Mouse (Mus musculus) frontal cortex, adult (tissue): ENCODE data around the gene Tbx5.

Experiments used
- ATAC-seq: cut with Nextera tagmentation; 2 replicates; pipeline ENCODE4 v1.9.2; 2017; ENCODE audit warnings: mild to moderate bottlenecking, moderate library complexity, mixed read lengths; ENCODE audit not compliant: low TSS enrichment

Tbx5 gene

GRCm38 (mm10) chr5:119832479-119832796, at the start of gene Tbx5:
TSS of gene Tbx5 (plus strand) at chr5:119832668.
- ATAC-seq = no peak

DNA sequence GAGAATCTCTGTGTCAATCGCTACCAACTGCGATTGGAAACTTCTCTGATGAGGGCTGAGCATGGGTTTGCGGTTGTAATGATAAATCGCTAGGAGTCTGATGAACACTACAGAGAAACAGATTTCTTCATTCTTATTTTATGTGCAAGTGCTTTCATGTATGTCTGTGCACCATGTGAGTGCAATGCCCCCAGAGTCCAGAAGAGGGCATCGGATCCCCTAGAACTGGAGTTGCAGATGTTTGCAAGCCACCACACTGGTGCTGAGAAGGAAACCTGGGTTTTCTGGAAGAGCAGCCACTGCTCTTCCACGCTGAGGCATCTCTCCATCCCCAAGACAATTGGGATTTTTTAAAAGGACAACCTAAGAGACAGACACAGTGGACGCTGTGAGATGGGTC, 46.5 kb upstream of the Tbx5 start:
- no peak for ATAC-seq

- ATAC-seq = no peak
Observed at GRCm38 (mm10) chr5:119791664-119792063, 40.8 kb upstream of the Tbx5 start.

DNA sequence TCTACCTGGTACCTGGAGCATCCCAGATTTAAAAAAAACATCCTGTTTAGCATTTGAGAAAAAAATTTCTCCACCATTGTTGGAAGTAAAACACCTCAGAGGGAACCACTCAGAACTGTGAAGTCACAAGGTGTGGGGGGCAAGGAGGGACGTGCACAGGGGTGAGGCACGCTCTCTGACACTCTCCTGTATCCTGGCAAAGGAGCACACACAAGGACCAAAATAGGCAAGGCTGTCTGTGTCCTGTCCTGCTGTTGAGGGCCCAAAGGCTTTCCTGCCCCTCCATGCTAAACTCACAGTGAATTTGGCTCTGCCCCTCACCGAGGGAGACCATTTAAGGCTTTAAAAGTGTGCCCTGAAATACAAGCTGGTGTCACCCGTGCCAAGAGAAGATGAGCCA, 38.5 kb upstream of the Tbx5 start:
- no peak for ATAC-seq

DNA sequence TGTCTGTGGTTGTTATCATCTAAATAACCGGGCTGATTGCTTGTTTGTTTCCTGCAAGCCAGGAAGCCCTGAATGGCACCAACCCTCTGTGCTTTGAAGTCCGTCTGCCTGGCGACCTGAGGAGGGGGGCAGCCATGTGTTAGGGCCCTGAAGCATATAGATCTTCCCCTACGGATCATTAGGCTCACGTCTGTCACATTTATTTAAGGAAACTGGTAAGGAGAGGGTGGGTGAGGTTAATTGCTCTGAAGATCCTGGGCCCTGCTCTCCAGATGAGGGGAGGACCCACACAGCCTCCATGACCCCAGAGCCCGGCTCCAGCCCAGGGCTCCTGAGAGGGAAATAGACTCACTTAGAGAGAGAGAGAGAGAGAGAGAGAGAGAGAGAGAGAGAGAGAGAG, 37.1 kb upstream of the Tbx5 start:
- no peak for ATAC-seq

- ATAC-seq = no peak
Observed at GRCm38 (mm10) chr5:119795777-119796176, 36.7 kb upstream of the Tbx5 start.

- ATAC-seq = no peak
Observed at GRCm38 (mm10) chr5:119796443-119797160, 35.9 kb upstream of the Tbx5 start.

DNA sequence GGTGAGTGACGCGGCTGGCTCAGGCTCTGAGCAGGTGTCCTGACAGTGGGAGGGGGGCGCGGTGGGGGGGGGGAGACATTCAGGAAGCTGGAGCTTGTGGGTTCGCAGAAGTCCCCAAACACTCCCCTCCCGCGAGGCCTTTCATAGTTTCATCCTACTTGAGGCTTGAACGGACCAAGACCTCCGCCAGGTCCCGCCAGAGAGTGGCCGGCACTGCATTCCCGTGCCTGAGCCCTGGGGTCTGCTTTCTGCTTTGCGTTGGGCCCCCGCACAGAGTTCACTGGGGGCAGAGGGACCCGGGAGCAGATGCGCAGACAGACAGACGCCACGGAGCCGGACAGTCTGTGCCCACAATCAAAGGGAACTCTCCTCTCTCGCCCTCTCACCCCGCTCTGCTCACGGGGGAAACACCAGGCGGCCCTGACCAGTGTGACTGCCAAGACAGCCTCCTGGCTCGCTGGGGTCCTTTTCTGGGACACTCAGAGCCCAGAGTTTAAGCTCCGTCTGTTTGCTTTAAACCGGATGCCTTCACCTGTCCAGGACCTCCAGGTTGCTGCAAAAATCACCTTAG, 34.8 kb upstream of the Tbx5 start:
- no peak for ATAC-seq

DNA sequence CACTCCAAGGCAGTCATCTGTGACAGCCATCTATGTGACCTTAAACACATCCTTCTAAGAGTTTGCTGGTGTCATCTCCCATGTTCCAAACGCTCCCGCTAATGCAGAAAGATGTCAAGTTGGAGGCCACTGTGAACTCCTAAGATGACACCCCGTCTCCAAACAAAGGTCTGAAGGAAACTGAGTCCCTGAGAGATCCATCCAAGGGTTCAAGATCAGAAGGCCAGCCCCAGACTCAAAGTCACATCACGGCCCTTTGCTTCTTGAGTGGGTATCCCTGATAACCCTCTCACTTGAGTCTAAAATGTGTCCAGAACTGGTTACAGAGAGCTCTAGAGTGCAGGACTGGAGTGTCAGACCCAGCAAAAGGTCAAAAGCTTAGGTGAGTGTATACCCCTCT, 34.2 kb upstream of the Tbx5 start:
- ATAC-seq = no peak

- ATAC-seq = no peak
Observed at GRCm38 (mm10) chr5:119798713-119799418, 33.6 kb upstream of the Tbx5 start.

DNA sequence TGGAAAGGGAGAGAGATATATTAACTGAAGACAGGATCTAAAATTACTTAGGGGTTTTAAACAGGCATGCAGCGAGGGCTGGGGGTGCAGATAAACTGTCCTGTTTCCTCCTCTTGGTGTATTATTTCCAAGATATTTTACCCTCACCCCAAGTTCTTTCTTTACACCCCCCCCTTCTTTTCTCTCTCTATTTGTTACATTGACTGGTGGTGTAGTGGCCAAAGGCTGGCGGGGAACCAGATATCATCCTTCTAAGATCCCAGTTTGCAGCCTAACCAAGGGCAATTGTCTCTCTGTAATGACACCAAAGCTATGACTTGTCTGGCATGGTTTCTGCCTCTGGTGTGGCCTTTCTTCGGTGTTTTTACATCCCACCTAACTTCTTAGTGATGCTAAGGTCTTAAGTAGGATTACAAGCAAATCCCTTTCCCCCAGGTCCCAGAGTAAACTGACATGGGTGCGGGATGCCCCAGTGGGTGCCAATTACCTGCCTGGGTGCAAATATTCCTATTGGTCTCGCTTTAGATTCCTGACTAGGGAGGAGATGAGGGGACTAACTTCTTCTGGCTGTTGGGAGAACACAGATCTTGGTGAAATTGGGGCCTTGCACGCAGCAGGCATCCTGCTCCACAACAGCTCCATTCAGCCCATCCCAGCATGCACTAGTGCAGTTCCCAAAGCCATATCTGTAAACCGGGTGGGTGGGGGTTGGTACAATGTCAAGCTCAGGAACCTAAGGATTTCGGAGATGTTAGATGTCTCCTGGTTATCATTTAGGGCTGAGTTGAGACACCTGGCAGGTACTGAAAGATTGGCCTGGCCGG, 32.8 kb upstream of the Tbx5 start:
- no peak for ATAC-seq

- no peak for ATAC-seq
Observed at GRCm38 (mm10) chr5:119800243-119800665, 32.2 kb upstream of the Tbx5 start.

DNA sequence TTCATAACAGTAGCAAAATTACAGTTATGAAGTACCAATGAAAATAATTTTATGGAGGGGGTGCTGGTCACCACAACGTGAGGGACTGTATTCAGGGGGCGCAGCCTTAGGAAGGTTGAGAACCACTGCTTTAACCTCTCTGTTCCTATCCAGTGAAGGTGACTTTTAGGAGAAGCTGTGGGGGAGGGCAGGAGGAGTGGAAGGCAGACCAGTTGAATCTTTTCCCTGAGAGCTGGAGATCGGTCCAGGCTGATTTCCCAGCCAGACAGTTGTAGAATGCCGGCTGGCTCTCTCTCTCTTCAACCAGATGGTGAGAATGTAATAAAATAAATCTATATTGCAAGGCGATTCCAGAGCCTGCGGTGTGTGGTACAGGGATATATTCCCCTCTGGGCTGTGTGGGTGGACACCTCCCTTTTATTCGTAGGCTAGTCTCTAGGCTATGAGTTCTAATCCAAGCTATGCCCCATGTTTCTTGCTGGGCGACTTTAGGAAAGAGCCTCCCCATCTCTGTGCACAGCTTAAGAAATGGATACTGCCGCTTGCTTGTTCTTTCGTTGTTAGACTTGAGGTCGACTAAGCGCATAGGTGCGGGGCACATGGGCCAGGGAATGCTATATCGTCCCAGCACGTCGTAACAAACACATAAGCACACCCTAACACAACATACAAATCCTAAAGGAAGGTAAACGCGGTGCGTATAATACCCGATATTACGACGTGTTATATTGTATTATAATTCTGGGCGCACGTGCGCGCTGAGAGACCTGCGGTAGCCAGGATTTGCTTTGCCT, 29.7 kb upstream of the Tbx5 start:
- ATAC-seq = no peak

GRCm38 (mm10) chr5:119803411-119804251, 28.8 kb upstream of the Tbx5 start:
- no peak for ATAC-seq

GRCm38 (mm10) chr5:119804301-119805039, 28.0 kb upstream of the Tbx5 start:
- no peak for ATAC-seq

DNA sequence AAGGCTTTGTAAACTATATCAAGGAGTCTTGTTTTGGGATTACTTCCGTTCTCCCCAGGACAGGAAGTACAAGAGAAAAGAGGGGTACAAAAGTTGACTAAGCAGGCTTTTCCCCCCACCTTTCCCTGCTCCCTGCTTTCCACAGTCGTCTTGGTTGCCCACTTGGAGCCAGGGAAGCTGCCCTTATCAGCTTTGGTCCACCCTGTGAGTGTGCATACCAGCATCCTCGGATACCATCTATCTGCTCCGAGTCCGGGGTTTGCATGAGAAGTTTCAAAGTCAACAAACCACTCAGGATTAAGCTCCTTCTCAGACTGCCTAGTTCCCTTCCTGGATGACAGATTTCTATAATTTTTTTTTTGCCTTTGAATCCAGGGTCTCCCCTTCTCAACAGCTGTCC, 26.8 kb upstream of the Tbx5 start:
- no peak for ATAC-seq

- no peak for ATAC-seq
Observed at GRCm38 (mm10) chr5:119806467-119806866, 26.0 kb upstream of the Tbx5 start.

DNA sequence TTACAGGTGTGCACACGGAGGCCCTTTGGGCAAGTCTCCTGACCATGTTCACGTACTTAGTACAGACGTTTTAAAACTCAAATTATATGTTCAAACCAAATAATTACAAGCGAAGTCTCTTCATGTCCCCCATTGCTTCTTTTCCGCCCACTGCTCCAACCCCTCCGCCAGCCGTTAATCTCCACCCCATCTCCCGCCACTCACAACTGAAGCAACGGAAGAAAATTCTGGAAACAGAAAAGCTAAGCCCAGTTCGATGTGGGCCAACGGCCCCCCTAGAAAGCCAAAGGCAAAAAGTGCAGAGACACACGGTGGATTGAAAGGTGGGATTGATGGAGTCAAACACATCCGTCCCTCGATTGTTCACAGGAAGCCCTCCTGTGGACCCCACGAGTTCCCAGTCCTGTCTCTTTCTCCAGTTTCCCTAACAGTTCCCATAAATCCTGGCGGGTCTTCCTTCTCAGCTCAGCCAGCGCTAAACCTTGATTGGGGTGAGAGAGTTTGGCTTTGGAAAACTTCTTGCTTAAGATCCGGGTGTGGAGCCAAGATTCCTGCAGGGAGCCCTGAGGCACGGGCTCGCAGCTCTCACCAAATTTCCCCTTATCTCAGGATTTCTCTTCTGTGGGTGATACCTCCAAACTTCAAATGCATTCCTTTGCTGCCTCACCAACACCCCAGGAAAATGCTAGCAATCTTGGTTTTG, 24.8 kb upstream of the Tbx5 start:
- no peak for ATAC-seq

- ATAC-seq = no peak
Observed at GRCm38 (mm10) chr5:119808713-119809112, 23.8 kb upstream of the Tbx5 start.
